Mouse (Mus musculus) stomach, postnatal 0 days (tissue): ENCODE results near the gene 4930415O20Rik. TPM values are rescaled to one million over a fixed set of nuclear protein-coding genes. Genes with fewer than 3 reads are reported as not detected.

Experiments
- ATAC-seq: fragments of 200-750 bp; cut with Nextera tagmentation; 2 replicates; pipeline ENCODE4 v1.8.0; 2017; ENCODE audit not compliant: low FRiP score, low TSS enrichment
- DNase-seq: peaks from one replicate; pipeline ENCODE4 v3.0.0-alpha.2; 2016; ENCODE audit warnings: low spot score
- H3K27ac ChIP-seq: fragments of 300-500 bp; sonication (generic); replicated peaks from 2 replicates; pipeline ENCODE4 v1.5.1; 2014; ENCODE audit warnings: mild to moderate bottlenecking, control low read depth
- H3K27me3 ChIP-seq: fragments of 300-500 bp; sonication (generic); 2 replicates; pipeline ENCODE4 v1.6.1; 2014; ENCODE audit warnings: low read length; ENCODE audit not compliant: control insufficient read depth, insufficient read depth
- H3K36me3 ChIP-seq: fragments of 300-500 bp; sonication (generic); 2 replicates; pipeline ENCODE4 v1.6.1; 2014; ENCODE audit warnings: low read length, mixed read lengths; ENCODE audit not compliant: control insufficient read depth, insufficient read depth
- H3K4me1 ChIP-seq: fragments of 300-500 bp; sonication (generic); replicated peaks from 2 replicates; pipeline ENCODE4 v1.6.1; 2014; ENCODE audit warnings: antibody characterized with exemption; ENCODE audit not compliant: control insufficient read depth, insufficient read depth
- H3K4me2 ChIP-seq: fragments of 300-500 bp; sonication (generic); replicated peaks from 2 replicates; pipeline ENCODE4 v1.6.1; 2014; ENCODE audit warnings: low read depth, mild to moderate bottlenecking, control low read depth, moderate library complexity
- H3K4me3 ChIP-seq: fragments of 300-500 bp; sonication (generic); 2 replicates; pipeline ENCODE4 v1.5.1; 2014; ENCODE audit warnings: low read depth, low read length, control low read depth
- H3K9ac ChIP-seq: fragments of 300-500 bp; sonication (generic); 2 replicates; pipeline ENCODE4 v1.6.1; 2014; ENCODE audit warnings: mild to moderate bottlenecking, low read length, control low read depth, mixed read lengths
- H3K9me3 ChIP-seq: fragments of 300-500 bp; sonication (generic); 2 replicates; pipeline ENCODE4 v1.6.1; 2016; ENCODE audit warnings: low read length; ENCODE audit not compliant: control insufficient read depth
- CTCF ChIP-seq: IDR thresholded peaks from 2 replicates; pipeline ENCODE4 v1.5.1; 2016; ENCODE audit warnings: antibody characterized with exemption, low read depth, mild to moderate bottlenecking, moderate library complexity
- EP300 ChIP-seq: optimal IDR thresholded peaks from 2 replicates; pipeline ENCODE3; 2016; ENCODE audit warnings: antibody characterized with exemption
- WGBS: fragments of 180-500 bp; shearing (Covaris S2); extraction: QIAGEN DNeasy Blood & Tissue Kit; methylation state at CpG from one replicate; pipeline ENCODE4 v1.1.7; 2014; 5-methylcytosine and 5-hydroxymethylcytosine counted together
- polyA plus RNA-seq: library from polyadenylated mRNA; unstranded; fragments of >200 nt; fragmentation: Nextera tagmentation; extraction: Ambion mirVana; gene quantifications from 2 replicates; pipeline ENCODE4 v1.2.1, GENCODE M21; 2015

Gene 4930415O20Rik
- 0.19 and 0.36 TPM in 2 replicates for polyA plus RNA-seq

- TF ChIP-seq CTCF (no peak), EP300 (no peak)
- ATAC-seq, result no peak
Observed at GRCm38 (mm10) chr15:98570873-98571538, at the start of gene 4930415O20Rik, which contains the start of gene Ccnt1. Gene 4930415O20Rik (plus strand): TSS chr15:98571004. Gene Ccnt1 (minus strand): TSS chr15:98570923.

GRCm38 (mm10) chr15:98521245-98521644, 49.6 kb upstream of the 4930415O20Rik start:
- 98% methylated on average over 3 of the region's 3 CpGs for WGBS

More at GRCm38 (mm10) chr15:98570873-98571538, at the start of gene 4930415O20Rik, which contains the start of gene Ccnt1:
- no peak within 1 kb of the TSS for H3K27ac ChIP-seq
- H3K4me3 ChIP-seq, result no peak within 1 kb of the TSS
- no peaks in the 10 kb centered on the region for H3K9me3 ChIP-seq
- WGBS, result 77% methylated on average over 10 of the region's 10 CpGs
- DNase-seq, result no peak
- no peaks in the 10 kb centered on the region for H3K36me3 ChIP-seq
- H3K4me2 ChIP-seq, result no peak within 1 kb of the TSS
- no peak within 1 kb of the TSS for H3K9ac ChIP-seq
- H3K4me1 ChIP-seq, result no peaks in the 10 kb centered on the region
- H3K27me3 ChIP-seq, result no peaks in the 10 kb centered on the region

GRCm38 (mm10) chr15:98526057-98526456, 44.7 kb upstream of the 4930415O20Rik start:
- no peak overlapping the region for H3K27ac ChIP-seq
- H3K36me3 ChIP-seq, result peaks cover 25% of the 10 kb centered on the region
- no peak for DNase-seq
- no peaks in the 10 kb centered on the region for H3K27me3 ChIP-seq
- H3K4me2 ChIP-seq, result no peak overlapping the region
- H3K9me3 ChIP-seq, result no peaks in the 10 kb centered on the region
- TF ChIP-seq EP300 (no peak), CTCF (no peak)
- 0 out of 2 replicates have a peak, but pooled peaks have one; percentile 46 for ATAC-seq
- H3K4me1 ChIP-seq, result no peaks in the 10 kb centered on the region
- no peak overlapping the region for H3K4me3 ChIP-seq
- 67% methylated on average over 5 of the region's 5 CpGs for WGBS
- no peak overlapping the region for H3K9ac ChIP-seq

More at GRCm38 (mm10) chr15:98521245-98521644, 49.6 kb upstream of the 4930415O20Rik start:
- Histone ChIP-seq H3K27me3 (no peaks in the 10 kb centered on the region), H3K4me2 (no peak overlapping the region), H3K4me3 (no peak overlapping the region), H3K9me3 (no peaks in the 10 kb centered on the region), H3K4me1 (no peaks in the 10 kb centered on the region), H3K36me3 (peaks cover 22% of the 10 kb centered on the region), H3K9ac (no peak overlapping the region), H3K27ac (no peak overlapping the region)
- ATAC-seq, result no peak
- DNase-seq, result no peak
- TF ChIP-seq EP300, result no peak
- no peak for TF ChIP-seq CTCF

GRCm38 (mm10) chr15:98527056-98527771, 43.6 kb upstream of the 4930415O20Rik start:
- Histone ChIP-seq H3K4me3 (no peak overlapping the region), H3K27me3 (no peaks in the 10 kb centered on the region), H3K9me3 (no peaks in the 10 kb centered on the region), H3K4me1 (no peaks in the 10 kb centered on the region), H3K4me2 (no peak overlapping the region), H3K9ac (no peak overlapping the region), H3K27ac (no peak overlapping the region), H3K36me3 (peaks cover 25% of the 10 kb centered on the region)
- DNase-seq (no peak), ATAC-seq (no peak)
- TF ChIP-seq EP300 (no peak), CTCF (no peak)
- 94% methylated on average over 5 of the region's 5 CpGs for WGBS

GRCm38 (mm10) chr15:98528066-98528563, 42.7 kb upstream of the 4930415O20Rik start:
- peaks cover 18% of the 10 kb centered on the region for H3K36me3 ChIP-seq
- H3K9ac ChIP-seq, result no peak overlapping the region
- 79% methylated on average over 5 of the region's 5 CpGs for WGBS
- DNase-seq (no peak), ATAC-seq (0 out of 2 replicates have a peak, but pooled peaks have one; percentile 16)
- TF ChIP-seq CTCF, result no peak
- TF ChIP-seq EP300, result no peak
- no peak overlapping the region for H3K4me2 ChIP-seq
- no peak overlapping the region for H3K27ac ChIP-seq
- no peaks in the 10 kb centered on the region for H3K27me3 ChIP-seq
- H3K4me3 ChIP-seq, result no peak overlapping the region
- no peaks in the 10 kb centered on the region for H3K9me3 ChIP-seq
- 0 out of 2 replicates have a peak, but pooled peaks cover 3% of the 10 kb centered on the region for H3K4me1 ChIP-seq
